Mouse (Mus musculus) midbrain, embryonic 15.5 days (tissue): ENCODE results near the gene Olfr167. TPM values are rescaled to one million over a fixed set of nuclear protein-coding genes. Genes with fewer than 3 reads are reported as not detected.
"Not testable (repeated sequence)": the region's sequence is repeated elsewhere in the genome, so short reads cannot be mapped to it uniquely, and the experiment has no call there.

Experiments used
- ATAC-seq: fragments of 200-750 bp; cut with Nextera tagmentation; replicated peaks from 2 replicates; pipeline ENCODE4 v1.8.0; 2017; ENCODE audit warnings: moderate TSS enrichment
- H3K27ac ChIP-seq: fragments of 300-500 bp; sonication (generic); 2 replicates; pipeline ENCODE4 v1.5.1; 2015; ENCODE audit warnings: mild to moderate bottlenecking, inconsistent platforms
- H3K27me3 ChIP-seq: fragments of 300-500 bp; sonication (generic); replicated peaks from 2 replicates; pipeline ENCODE4 v1.6.1; 2015; ENCODE audit warnings: inconsistent platforms
- H3K36me3 ChIP-seq: fragments of 300-500 bp; sonication (generic); replicated peaks from 2 replicates; pipeline ENCODE4 v1.6.1; 2015; ENCODE audit warnings: inconsistent platforms
- H3K4me1 ChIP-seq: fragments of 300-500 bp; sonication (generic); 2 replicates; pipeline ENCODE4 v1.6.1; 2015; ENCODE audit warnings: inconsistent platforms
- H3K4me2 ChIP-seq: fragments of 300-500 bp; sonication (generic); 2 replicates; pipeline ENCODE4 v1.6.1; 2015; ENCODE audit warnings: inconsistent platforms, mild to moderate bottlenecking, moderate library complexity
- H3K4me3 ChIP-seq: fragments of 300-500 bp; sonication (generic); 2 replicates; pipeline ENCODE4 v1.5.1; 2015; ENCODE audit warnings: mild to moderate bottlenecking, inconsistent platforms
- H3K9ac ChIP-seq: fragments of 300-500 bp; sonication (generic); 2 replicates; pipeline ENCODE4 v1.6.1; 2015; ENCODE audit warnings: mild to moderate bottlenecking, inconsistent platforms
- H3K9me3 ChIP-seq: fragments of 300-500 bp; sonication (generic); 2 replicates; pipeline ENCODE4 v1.6.1; 2016; ENCODE audit warnings: inconsistent platforms
- WGBS: fragments of 180-500 bp; shearing (Covaris S2); methylation state at CpG from one replicate; pipeline ENCODE4 v1.1.7; 2015; ENCODE audit warnings: mixed read lengths; 5-methylcytosine and 5-hydroxymethylcytosine counted together
- polyA plus RNA-seq: library from polyadenylated mRNA; unstranded; fragments of >200 nt; fragmentation: Nextera tagmentation; extraction: Ambion mirVana; gene quantifications from 2 replicates; pipeline ENCODE4 v1.2.1, GENCODE M21; 2015

Gene Olfr167
- polyA plus RNA-seq, result not detected in 2 replicates

- Histone ChIP-seq H3K27me3 (no peaks in the 10 kb centered on the region), H3K9ac (no peak within 1 kb of the TSS), H3K4me2 (no peak within 1 kb of the TSS), H3K9me3 (0 out of 2 replicates have a peak, but pooled peaks cover 4% of the 10 kb centered on the region), H3K36me3 (no peaks in the 10 kb centered on the region), H3K4me1 (no peaks in the 10 kb centered on the region), H3K27ac (no peak within 1 kb of the TSS), H3K4me3 (no peak within 1 kb of the TSS)
- no peak for ATAC-seq
- 95% methylated on average over 2 of the region's 2 CpGs for WGBS
Measured at GRCm38 (mm10) chr16:19522166-19522565, at the start of gene Olfr167. Gene Olfr167, minus strand, starts transcription at chr16:19522266.

- not testable (repeated sequence) for H3K9me3 ChIP-seq, H3K4me3 ChIP-seq, H3K9ac ChIP-seq, H3K4me2 ChIP-seq, H3K27ac ChIP-seq, ATAC-seq, H3K36me3 ChIP-seq, H3K27me3 ChIP-seq, H3K4me1 ChIP-seq
- 91% methylated on average over 2 of the region's 2 CpGs for WGBS
Measured at GRCm38 (mm10) chr16:19571709-19572108, 49.6 kb upstream of the Olfr167 start, which contains the start of gene Olfr169. Gene Olfr169, minus strand, starts transcription at chr16:19571809.

DNA sequence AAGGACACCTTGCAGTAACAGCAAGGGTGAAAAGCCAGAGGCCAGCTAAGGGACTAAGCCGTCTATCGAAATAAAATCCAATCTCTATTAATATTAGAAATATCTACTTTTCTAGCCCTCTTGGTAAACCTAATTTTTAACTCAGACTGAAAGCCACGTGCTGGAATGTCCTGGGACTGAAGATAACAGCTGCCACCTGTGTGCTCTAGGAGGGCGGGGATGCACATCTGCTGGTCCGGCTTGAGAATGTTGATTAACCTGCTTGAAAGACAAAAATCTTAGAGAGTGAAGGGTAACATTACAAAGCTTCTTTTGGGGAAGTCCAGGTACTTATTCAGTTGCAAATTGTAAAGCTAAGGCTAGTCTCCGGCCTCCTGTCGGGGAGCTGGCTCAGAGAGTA is 31.4 kb upstream of the Olfr167 start:
- not testable (repeated sequence) for H3K4me2 ChIP-seq, H3K27ac ChIP-seq, H3K9me3 ChIP-seq, H3K36me3 ChIP-seq, H3K4me3 ChIP-seq, H3K27me3 ChIP-seq, ATAC-seq, H3K9ac ChIP-seq, H3K4me1 ChIP-seq
- WGBS, result 90% methylated on average over 7 of the region's 7 CpGs

DNA sequence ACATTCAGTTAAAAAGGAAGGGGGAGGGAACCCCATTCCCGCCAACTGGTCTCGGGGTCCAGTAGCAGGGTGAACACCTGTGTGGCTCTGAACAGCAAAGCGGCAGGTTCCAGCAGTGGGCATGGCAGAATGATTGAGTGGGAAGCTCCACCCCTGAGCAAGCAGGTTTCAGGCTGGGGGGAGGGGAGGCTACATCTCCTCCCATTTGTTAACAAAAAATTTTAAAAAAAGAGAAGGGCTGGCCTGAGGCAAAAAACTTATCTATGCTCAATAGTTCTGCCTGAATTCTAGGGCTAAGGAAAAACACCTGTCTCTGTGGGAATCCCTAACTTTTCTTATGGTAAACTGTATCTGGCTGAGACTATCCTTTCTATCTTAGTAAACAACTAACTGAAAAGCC is 30.2 kb upstream of the Olfr167 start:
- not testable (repeated sequence) for H3K9me3 ChIP-seq, H3K4me1 ChIP-seq, H3K4me3 ChIP-seq, H3K27ac ChIP-seq, H3K4me2 ChIP-seq, H3K36me3 ChIP-seq, H3K9ac ChIP-seq, H3K27me3 ChIP-seq, ATAC-seq
- 99% methylated on average over 3 of the region's 3 CpGs for WGBS

- Histone ChIP-seq H3K9me3 (0 out of 2 replicates have a peak, but pooled peaks cover 2% of the 10 kb centered on the region), H3K4me1 (no peaks in the 10 kb centered on the region), H3K9ac (no peak within 1 kb of the TSS), H3K27ac (no peak within 1 kb of the TSS), H3K4me2 (no peak within 1 kb of the TSS), H3K4me3 (no peak within 1 kb of the TSS), H3K27me3 (no peaks in the 10 kb centered on the region), H3K36me3 (no peaks in the 10 kb centered on the region)
- ATAC-seq, result no peak
Measured at GRCm38 (mm10) chr16:19535455-19535854, 13.4 kb upstream of the Olfr167 start, which contains the start of gene Olfr168. Gene Olfr168, minus strand, starts transcription at chr16:19535555.

DNA sequence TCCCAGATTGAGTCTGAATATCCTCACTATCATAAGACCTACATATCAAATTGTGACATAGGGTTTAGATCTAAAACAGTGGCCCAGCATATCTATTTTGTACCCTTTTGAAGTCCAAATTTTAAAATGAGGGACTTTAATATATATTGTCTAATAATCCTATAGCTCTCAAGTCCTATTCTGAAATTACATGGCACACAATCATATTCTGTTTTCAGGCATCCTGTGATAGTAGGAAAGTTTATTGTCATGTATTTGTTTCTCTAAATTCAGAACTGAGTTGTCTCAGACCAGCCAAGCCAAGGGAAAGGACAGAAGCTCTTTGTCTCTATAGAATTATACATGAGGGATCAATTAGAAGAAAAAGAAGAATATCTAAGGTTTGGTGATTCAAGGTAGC is 38.7 kb downstream of the Olfr167 start, which contains the start of gene Olfr166:
Olfr166 (plus strand) TSS at position 301 of the 400 bp plus-strand sequence.
- Histone ChIP-seq H3K4me2 (no peak within 1 kb of the TSS), H3K9ac (no peak within 1 kb of the TSS), H3K4me3 (no peak within 1 kb of the TSS), H3K27me3 (no peaks in the 10 kb centered on the region), H3K36me3 (no peaks in the 10 kb centered on the region), H3K4me1 (no peaks in the 10 kb centered on the region), H3K27ac (no peak within 1 kb of the TSS), H3K9me3 (no peaks in the 10 kb centered on the region)
- ATAC-seq, result no peak

DNA sequence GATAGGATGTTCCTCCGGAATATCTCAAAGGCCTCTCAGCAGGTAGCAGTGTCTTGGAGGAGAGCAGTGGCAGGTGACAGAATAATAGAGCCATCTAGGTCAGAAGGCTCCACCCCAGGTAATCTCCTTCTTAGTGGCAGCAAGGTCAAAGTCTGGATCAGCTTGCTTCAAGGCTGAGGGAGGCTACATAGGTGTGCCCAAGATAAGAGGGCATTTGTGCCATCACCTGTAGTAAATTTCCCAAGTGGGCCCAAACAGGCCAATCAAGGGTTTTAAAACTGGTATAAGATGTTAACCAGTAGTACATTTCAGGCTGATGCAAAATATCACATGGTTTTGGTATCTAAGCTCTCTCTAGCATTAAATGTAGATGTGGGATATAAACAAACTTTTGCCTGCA is 57.7 kb downstream of the Olfr167 start:
- no peaks in the 10 kb centered on the region for H3K36me3 ChIP-seq
- no peak overlapping the region for H3K4me3 ChIP-seq
- H3K9ac ChIP-seq, result no peak overlapping the region
- no peaks in the 10 kb centered on the region for H3K27me3 ChIP-seq
- no peak overlapping the region for H3K4me2 ChIP-seq
- no peak overlapping the region for H3K27ac ChIP-seq
- H3K9me3 ChIP-seq, result no peaks in the 10 kb centered on the region
- no peak for ATAC-seq
- 88% methylated on average over 1 of the region's 1 CpGs for WGBS
- no peaks in the 10 kb centered on the region for H3K4me1 ChIP-seq

Other genes with a start within 250 kb of the Olfr167 start
- not detected in 2 replicates for gene Olfr164, start 208.2 kb downstream of the Olfr167 start, polyA plus RNA-seq
- not detected in 2 replicates for gene Olfr165, start 99.1 kb downstream of the Olfr167 start, polyA plus RNA-seq
- gene Olfr166, start 38.6 kb downstream of the Olfr167 start, polyA plus RNA-seq, result not detected in 2 replicates
- gene Olfr168, start 13.3 kb upstream of the Olfr167 start, polyA plus RNA-seq, result not detected in 2 replicates
- not detected in 2 replicates for gene Olfr169, start 49.5 kb upstream of the Olfr167 start, polyA plus RNA-seq
- gene Olfr170, start 89.6 kb upstream of the Olfr167 start, polyA plus RNA-seq, result not detected in 2 replicates
- gene Olfr171, start 107.7 kb upstream of the Olfr167 start, polyA plus RNA-seq, result not detected in 2 replicates
- 0.05 TPM in 2 replicates for gene Lamp3, start 184.1 kb upstream of the Olfr167 start, polyA plus RNA-seq
- 44.3 and 46.4 TPM in 2 replicates for gene B3gnt5, start 237.9 kb upstream of the Olfr167 start, polyA plus RNA-seq